Mouse (Mus musculus): Measurements from ENCODE around the gene Kirrel3. TPM values are rescaled to one million over a fixed set of nuclear protein-coding genes. Genes with fewer than 3 reads are reported as not detected.
A peak's percentile ranks its signal among the peaks of the same experiment; 100 is the strongest.

Gene Kirrel3
- polyA plus RNA-seq, 1 experiment from 2014 or later: 50.5 TPM

DNA sequence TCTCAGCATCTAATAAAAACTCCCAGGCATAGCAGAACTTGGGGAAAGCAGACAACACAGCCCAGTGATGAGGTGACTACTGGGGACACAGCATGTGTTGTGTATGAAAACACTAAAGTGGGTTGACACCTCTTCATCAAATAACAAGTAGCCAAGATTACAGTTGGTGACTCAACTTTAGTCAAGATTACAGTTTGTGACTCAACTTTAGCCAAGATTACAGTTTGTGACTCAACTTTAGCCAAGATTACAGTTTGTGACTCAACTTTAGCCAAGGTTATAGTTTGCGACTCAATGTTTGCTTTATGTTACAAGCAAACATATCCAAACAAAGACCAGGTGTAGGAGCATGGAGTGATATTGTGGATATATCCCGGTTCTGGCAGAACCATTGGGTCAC lies 7.2 kb upstream of the Kirrel3 start:
- Histone ChIP-seq H3K4me1 (peaks cover 4% of the 10 kb centered on the region; the same call in 1 of the 2 replicates), H3K27ac (no peak overlapping the region), H3K4me3 (no peak overlapping the region), H3K9ac (no peak overlapping the region), H3K4me2 (no peak overlapping the region), H3K27me3 (replicated peaks) (no peaks in the 10 kb centered on the region), H3K9me3 (no peaks in the 10 kb centered on the region), H3K36me3 (replicated peaks) (no peaks in the 10 kb centered on the region)
- WGBS: 95% methylated on average over 2 of the region's 2 CpGs
- ATAC-seq (replicated peaks): no peak

DNA sequence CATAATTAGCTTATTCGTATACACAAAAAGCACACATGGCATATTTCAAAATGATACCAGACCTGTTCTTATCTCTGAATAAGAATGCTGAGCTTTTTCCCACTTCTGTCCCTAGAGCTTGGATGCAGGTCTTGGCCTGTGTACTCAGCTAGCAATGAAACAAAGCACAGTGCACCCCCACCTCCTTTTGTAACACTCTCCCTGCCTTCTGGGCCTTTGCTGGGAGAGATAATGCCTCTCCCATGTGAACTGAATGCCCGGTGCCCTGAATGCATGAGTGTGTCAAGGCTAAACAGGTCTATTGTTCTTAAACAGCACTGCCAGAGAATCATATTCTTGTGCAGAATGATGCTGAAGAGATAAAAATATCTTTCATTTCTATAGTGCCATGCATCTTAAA lies 2.5 kb upstream of the Kirrel3 start:
- H3K9me3 ChIP-seq: no peaks in the 10 kb centered on the region
- H3K27ac ChIP-seq: no peak overlapping the region
- H3K4me1 ChIP-seq: peaks cover 32% of the 10 kb centered on the region
- no peak for ATAC-seq (replicated peaks)
- H3K4me3 ChIP-seq: no peak overlapping the region
- peaks cover 5% of the 10 kb centered on the region; the same call in 1 of the 2 replicates for H3K27me3 ChIP-seq (replicated peaks)
- no peak overlapping the region for H3K9ac ChIP-seq
- H3K36me3 ChIP-seq (replicated peaks): no peaks in the 10 kb centered on the region
- WGBS: 42% methylated on average over 2 of the region's 2 CpGs
- H3K4me2 ChIP-seq: no peak overlapping the region

DNA sequence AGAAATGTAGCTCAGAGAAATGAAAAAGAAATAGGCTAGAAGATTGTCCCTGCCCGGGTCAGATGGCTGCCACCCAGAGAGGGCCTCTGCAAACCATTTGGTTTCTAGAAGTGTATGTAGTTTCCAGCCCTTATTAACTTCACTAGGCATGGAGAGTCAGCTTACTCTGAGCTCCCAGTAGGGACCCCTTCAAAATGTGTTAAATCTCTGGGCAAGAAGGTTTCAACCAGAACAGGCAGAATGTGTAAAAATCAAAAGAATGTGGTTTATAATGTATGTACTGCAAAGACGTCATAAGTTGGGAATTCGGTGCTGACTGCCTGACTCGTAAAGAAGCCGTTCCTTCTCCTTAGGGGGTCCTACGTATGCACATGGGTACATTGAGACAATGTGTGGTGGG lies 1.0 kb upstream of the Kirrel3 start:
- 50% methylated on average over 6 of the region's 6 CpGs for WGBS
- H3K9ac ChIP-seq: no peak overlapping the region
- no peaks in the 10 kb centered on the region for H3K9me3 ChIP-seq
- ATAC-seq (replicated peaks): no peak
- no peak overlapping the region for H3K4me2 ChIP-seq
- no peaks in the 10 kb centered on the region for H3K36me3 ChIP-seq (replicated peaks)
- H3K4me1 ChIP-seq: peaks cover 38% of the 10 kb centered on the region
- H3K27me3 ChIP-seq (replicated peaks): peaks cover 7% of the 10 kb centered on the region; the same call in 1 of the 2 replicates
- no peak overlapping the region for H3K27ac ChIP-seq
- no peak overlapping the region for H3K4me3 ChIP-seq

DNA sequence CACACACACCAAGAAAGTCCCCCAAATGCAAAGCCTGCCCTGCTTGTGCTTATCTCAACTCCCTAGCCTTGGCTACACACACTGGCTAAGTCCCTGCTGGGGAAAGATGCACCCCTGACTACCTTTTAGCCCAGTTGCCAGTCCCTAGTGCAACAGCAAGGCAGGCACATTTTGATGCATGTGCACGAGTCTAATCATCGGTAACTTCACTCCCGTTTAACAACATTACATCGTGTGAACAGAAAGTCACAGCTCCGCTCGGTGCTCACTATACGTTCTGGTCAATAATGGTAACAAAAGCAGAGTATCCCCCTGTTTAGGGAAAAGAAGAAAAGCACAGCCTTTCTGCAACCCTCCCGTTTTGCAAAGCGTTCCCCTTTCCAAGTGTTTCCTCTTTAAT lies 2.6 kb downstream of the Kirrel3 start:
- H3K4me3 ChIP-seq: peak overlapping the region; percentile 92
- peak; percentile 18 for ATAC-seq (replicated peaks)
- 0% methylated on average over 9 of the region's 9 CpGs for WGBS
- no peaks in the 10 kb centered on the region for H3K9me3 ChIP-seq
- peak overlapping the region; percentile 74 for H3K9ac ChIP-seq
- no peaks in the 10 kb centered on the region for H3K36me3 ChIP-seq (replicated peaks)
- H3K27ac ChIP-seq: peak overlapping the region; percentile 80
- peak overlapping the region; percentile 85 for H3K4me2 ChIP-seq
- H3K27me3 ChIP-seq (replicated peaks): peaks cover 13% of the 10 kb centered on the region; the same call in 1 of the 2 replicates
- H3K4me1 ChIP-seq: peaks cover 60% of the 10 kb centered on the region

DNA sequence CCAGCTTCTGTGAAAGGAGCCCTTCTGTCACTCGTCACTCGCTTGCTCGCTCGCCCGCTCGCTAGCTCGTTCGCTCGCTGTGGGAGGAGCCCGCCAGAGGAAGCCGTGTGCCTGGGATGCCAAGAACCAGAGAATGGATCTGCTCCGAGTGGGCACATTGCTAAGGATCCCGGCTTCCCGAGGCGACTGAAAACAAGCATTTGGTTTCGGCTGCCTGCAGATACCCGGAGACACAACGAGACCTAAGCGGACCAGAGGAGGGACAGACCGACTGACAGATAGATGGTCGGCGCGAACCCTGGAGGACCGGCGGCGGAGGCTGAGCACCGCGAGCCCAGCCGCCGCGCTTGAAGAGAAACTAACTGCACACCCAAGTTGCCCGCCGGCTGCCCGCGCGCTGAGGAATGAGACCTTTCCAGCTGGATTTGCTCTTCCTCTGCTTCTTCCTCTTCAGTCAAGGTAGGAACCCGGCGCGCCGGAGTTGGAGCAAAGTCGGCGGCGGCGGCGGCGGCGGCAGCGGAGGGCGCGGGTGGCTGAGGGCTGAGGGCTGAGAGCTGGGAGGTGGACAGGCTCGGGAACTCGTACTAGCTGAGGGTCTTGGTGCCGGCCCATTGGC lies 3.1 kb downstream of the Kirrel3 start:
- peaks cover 60% of the 10 kb centered on the region for H3K4me1 ChIP-seq
- H3K36me3 ChIP-seq (replicated peaks): no peaks in the 10 kb centered on the region
- WGBS: under 1% methylated on average over 53 of the region's 53 CpGs
- peak overlapping the region; percentile 80 for H3K27ac ChIP-seq
- peaks cover 13% of the 10 kb centered on the region; the same call in 1 of the 2 replicates for H3K27me3 ChIP-seq (replicated peaks)
- no peaks in the 10 kb centered on the region for H3K9me3 ChIP-seq
- H3K4me3 ChIP-seq: peak overlapping the region; percentile 92
- ATAC-seq (replicated peaks): peak; percentile 83
- peak overlapping the region; percentile 85 for H3K4me2 ChIP-seq
- peak overlapping the region; percentile 74 for H3K9ac ChIP-seq

DNA sequence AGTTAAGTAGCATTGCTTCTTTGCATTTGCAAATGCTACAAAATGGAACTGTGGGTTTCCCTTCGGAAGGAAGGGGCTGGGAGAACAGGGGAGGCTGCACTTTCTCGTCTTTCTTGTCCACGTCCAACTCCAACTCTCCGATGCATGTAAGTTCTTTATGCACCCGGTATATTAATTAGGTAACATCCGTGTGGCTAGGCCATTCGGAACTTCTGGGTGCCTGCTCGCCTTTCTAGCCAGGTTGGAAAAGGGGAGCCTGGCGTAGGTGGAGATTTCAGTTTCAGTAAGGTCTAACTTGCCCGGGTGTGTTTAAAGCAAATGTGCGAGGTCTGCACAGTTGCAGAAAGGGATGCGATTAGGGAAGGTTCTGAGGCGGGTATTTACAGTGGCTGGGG lies 3.6 kb downstream of the Kirrel3 start:
- Histone ChIP-seq H3K9ac (peak overlapping the region; percentile 74), H3K4me1 (peaks cover 60% of the 10 kb centered on the region), H3K27me3 (replicated peaks) (peaks cover 13% of the 10 kb centered on the region; the same call in 1 of the 2 replicates), H3K27ac (peak overlapping the region; percentile 80), H3K9me3 (no peaks in the 10 kb centered on the region), H3K4me3 (peak overlapping the region; percentile 92), H3K4me2 (peak overlapping the region; percentile 85), H3K36me3 (replicated peaks) (no peaks in the 10 kb centered on the region)
- WGBS: 1% methylated on average over 13 of the region's 13 CpGs
- ATAC-seq (replicated peaks): no peak

DNA sequence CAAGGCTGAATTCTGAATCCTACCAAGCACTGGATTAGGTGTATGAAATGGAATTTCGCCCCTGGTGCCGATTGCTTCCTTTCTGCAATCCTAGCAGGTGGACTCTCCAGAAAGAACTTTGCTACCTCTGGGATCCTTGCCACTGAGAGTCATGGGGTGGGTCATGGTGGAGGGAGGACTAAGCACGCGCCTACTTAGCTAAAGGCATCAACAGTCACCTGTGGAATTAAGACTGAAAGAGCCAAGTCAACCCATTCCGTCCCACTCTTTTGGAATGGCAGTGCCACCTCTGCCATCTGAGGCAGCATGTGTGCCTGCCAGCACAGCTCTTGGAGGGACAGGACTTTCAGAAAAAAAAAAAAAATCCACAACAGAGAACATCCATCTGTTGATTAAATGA lies 4.1 kb downstream of the Kirrel3 start:
- Histone ChIP-seq H3K36me3 (replicated peaks) (no peaks in the 10 kb centered on the region), H3K9me3 (no peaks in the 10 kb centered on the region), H3K4me1 (peaks cover 60% of the 10 kb centered on the region), H3K4me3 (peak overlapping the region; percentile 92), H3K4me2 (peak overlapping the region; percentile 85), H3K27me3 (replicated peaks) (peaks cover 13% of the 10 kb centered on the region; the same call in 1 of the 2 replicates), H3K9ac (peak overlapping the region; percentile 74), H3K27ac (peak overlapping the region; percentile 80; the same call in 1 of the 2 replicates)
- ATAC-seq (replicated peaks): no peak
- 15% methylated on average over 5 of the region's 5 CpGs for WGBS

DNA sequence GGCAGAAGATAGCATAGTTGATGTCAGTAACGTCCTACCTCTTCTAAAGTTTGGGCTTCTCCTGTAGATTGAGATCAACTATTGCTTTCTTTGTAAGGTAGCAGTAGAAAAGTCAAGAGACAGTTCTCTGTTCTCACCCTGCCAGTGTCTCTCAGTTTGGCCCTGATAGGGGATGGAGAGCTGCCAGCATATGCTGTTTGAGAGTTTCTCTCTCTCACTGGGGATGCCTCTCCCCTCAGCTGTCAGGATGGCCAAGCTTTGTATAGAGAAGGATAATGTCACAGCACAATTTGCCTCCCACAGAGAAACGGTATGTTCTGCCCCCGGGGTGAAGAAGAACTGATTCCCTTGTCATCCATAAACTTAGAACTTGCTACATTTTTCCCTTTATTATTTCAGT lies 6.4 kb downstream of the Kirrel3 start:
- ATAC-seq (replicated peaks): no peak
- H3K9me3 ChIP-seq: no peaks in the 10 kb centered on the region
- peak overlapping the region; percentile 85 for H3K4me2 ChIP-seq
- peaks cover 12% of the 10 kb centered on the region; the same call in 1 of the 2 replicates for H3K27me3 ChIP-seq (replicated peaks)
- H3K9ac ChIP-seq: no peak overlapping the region
- H3K27ac ChIP-seq: no peak overlapping the region
- H3K36me3 ChIP-seq (replicated peaks): no peaks in the 10 kb centered on the region
- whole genome bisulfite sequencing: 52% methylated on average over 3 of the region's 3 CpGs
- peak overlapping the region; percentile 11 for H3K4me3 ChIP-seq
- peaks cover 44% of the 10 kb centered on the region for H3K4me1 ChIP-seq

DNA sequence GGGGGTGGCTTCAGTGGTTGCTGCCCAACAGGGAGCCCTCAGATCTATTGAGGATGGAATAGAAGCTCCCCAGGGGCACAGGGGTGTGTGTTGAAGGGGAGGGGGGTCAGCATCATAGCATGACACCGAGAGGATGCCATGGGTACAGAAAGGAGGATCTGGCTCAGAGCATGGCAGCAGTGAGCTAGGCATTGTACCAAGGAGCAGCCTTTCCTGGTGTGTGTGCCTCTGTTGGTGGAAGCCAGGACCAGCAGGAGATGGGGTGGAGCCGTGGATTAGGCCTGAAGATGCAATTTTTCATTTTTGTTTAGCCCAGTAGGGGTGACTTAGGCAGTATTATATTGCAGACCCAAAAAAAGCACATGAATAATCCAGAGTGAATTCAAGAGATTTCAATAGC lies 7.9 kb downstream of the Kirrel3 start:
- WGBS: 10% methylated on average over 2 of the region's 2 CpGs
- no peak overlapping the region for H3K9ac ChIP-seq
- no peak for ATAC-seq (replicated peaks)
- peak overlapping the region; percentile 85; the same call in 1 of the 2 replicates for H3K4me2 ChIP-seq
- no peak overlapping the region for H3K4me3 ChIP-seq
- H3K27ac ChIP-seq: no peak overlapping the region
- peaks cover 32% of the 10 kb centered on the region for H3K4me1 ChIP-seq
- no peaks in the 10 kb centered on the region for H3K9me3 ChIP-seq
- no peaks in the 10 kb centered on the region for H3K36me3 ChIP-seq (replicated peaks)
- peaks cover 8% of the 10 kb centered on the region; the same call in 1 of the 2 replicates for H3K27me3 ChIP-seq (replicated peaks)

DNA sequence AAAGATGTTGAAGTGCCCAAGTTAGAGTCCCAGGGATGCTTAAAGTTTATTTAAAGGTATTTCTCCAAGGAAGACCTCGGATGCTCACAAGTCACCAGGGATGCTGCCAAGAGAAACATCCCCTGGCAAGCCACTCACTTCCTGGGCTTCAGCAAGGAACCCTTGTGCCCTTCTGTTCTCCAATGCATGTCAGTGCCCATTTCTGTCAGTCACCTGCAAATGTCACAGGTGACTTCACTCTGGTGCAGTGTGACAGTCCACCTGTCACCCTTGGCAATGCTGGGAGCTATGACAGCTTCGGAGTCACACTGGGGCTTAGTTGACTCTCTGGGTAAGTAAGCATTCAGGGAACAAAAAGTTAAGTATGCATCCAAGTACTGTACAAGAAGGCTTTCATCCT lies 12.4 kb downstream of the Kirrel3 start:
- ATAC-seq (replicated peaks): no peak
- Histone ChIP-seq H3K4me3 (no peak overlapping the region), H3K9ac (no peak overlapping the region), H3K36me3 (replicated peaks) (no peaks in the 10 kb centered on the region), H3K4me1 (peaks cover 8% of the 10 kb centered on the region), H3K27me3 (replicated peaks) (no peaks in the 10 kb centered on the region), H3K27ac (no peak overlapping the region), H3K4me2 (no peak overlapping the region), H3K9me3 (no peaks in the 10 kb centered on the region)
- WGBS: 77% methylated on average over 2 of the region's 2 CpGs

DNA sequence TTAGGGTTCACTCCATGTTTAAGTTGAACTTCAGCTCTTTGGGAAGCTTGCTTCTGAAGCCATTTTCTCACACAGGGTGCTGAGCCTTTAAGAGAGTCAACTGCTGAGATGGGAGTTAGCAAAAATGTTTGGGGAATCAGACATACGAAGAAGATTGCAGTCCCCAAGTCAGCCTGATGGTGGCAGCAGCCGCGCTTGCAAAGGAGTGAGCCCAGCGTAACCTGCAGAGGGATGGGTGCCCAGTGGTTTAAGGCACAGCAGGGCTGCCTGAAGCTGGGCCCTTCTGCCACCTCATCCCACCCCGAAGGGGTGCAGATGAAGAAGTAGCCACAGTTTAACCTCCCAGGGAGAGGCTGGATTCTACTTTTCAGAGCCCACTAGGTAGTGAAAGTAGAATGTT lies 13.0 kb downstream of the Kirrel3 start:
- Histone ChIP-seq H3K4me1 (peaks cover 2% of the 10 kb centered on the region; the same call in 1 of the 2 replicates), H3K36me3 (replicated peaks) (no peaks in the 10 kb centered on the region), H3K9ac (no peak overlapping the region), H3K27ac (no peak overlapping the region), H3K9me3 (no peaks in the 10 kb centered on the region), H3K4me2 (no peak overlapping the region), H3K27me3 (replicated peaks) (no peaks in the 10 kb centered on the region), H3K4me3 (no peak overlapping the region)
- WGBS: 4% methylated on average over 5 of the region's 5 CpGs
- ATAC-seq (replicated peaks): peak; percentile 71; the same call in 1 of the 2 replicates

DNA sequence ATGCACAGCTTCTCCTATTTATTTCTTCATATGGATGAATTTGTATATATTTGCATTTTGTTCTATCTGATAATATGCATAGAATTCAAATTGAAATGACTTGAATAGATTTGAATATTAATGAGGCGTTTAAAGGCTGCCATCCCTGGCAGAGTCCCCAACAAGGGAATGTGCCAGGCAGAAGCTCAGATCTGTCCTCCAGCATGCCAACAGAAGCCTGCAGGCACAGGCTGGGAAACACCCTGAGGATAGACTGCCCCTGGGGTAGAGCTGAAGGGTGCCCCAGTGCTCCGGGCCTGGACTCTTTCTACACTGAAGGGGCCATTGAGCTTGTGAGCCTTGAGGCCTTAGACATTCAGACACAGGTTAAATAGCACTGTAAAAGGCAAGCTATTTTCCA lies 21.5 kb downstream of the Kirrel3 start:
- Histone ChIP-seq H3K27ac (peak overlapping the region; percentile 37; the same call in 1 of the 2 replicates), H3K4me1 (peaks cover 9% of the 10 kb centered on the region), H3K9ac (no peak overlapping the region), H3K9me3 (no peaks in the 10 kb centered on the region), H3K4me3 (no peak overlapping the region), H3K4me2 (no peak overlapping the region), H3K27me3 (replicated peaks) (no peaks in the 10 kb centered on the region), H3K36me3 (replicated peaks) (no peaks in the 10 kb centered on the region)
- 45% methylated on average over 2 of the region's 2 CpGs for WGBS
- peak; percentile 70; the same call in 1 of the 2 replicates for ATAC-seq (replicated peaks)

DNA sequence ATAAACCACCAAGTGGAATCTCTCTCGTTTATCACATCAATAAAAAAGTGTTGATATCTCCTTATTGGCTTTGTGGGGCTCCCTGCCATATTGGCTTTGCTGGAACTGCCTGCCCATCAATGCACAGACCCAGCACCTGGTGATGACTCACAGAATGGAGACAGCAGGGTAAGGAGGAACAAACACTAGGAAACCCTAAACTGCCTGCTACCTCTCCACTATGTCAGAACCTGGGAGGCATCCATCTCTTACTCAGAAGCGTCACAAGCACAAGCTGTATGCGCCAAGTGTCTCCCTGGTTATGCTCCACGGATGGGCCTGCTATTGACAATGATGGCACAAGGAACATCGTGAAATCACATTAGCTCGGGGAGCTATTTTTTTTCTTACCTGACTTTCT lies 33.2 kb downstream of the Kirrel3 start:
- H3K4me1 ChIP-seq: no peaks in the 10 kb centered on the region
- 90% methylated on average over 6 of the region's 6 CpGs for WGBS

More for the DNA sequence above, 33.2 kb downstream of the Kirrel3 start:
- Histone ChIP-seq H3K27ac (no peak overlapping the region), H3K4me3 (no peak overlapping the region), H3K9ac (no peak overlapping the region), H3K9me3 (no peaks in the 10 kb centered on the region), H3K4me2 (no peak overlapping the region), H3K27me3 (replicated peaks) (no peaks in the 10 kb centered on the region), H3K36me3 (replicated peaks) (no peaks in the 10 kb centered on the region)
- no peak for ATAC-seq (replicated peaks)

Measured in midbrain, embryonic 15.5 days (tissue).